Mouse (Mus musculus): ENCODE measurements around the gene Kcnma1. TPM values are rescaled to one million over a fixed set of nuclear protein-coding genes. Genes with fewer than 3 reads are reported as not detected.

Gene Kcnma1
- polyA plus RNA-seq, 1 experiment from 2014 or later, result 7.8 TPM

GRCm38 (mm10) chr14:23995831-23996230 is 18.5 kb downstream of the Kcnma1 start:
- 0 out of 2 replicates have a peak, but pooled peaks cover 1% of the 10 kb centered on the region for H3K27me3 ChIP-seq (replicated peaks; ENCODE audit: control insufficient read depth, insufficient read depth, low read length)
- ATAC-seq (ENCODE audit: low read depth), result no peak
- 88% methylated on average over 3 of the region's 3 CpGs for WGBS
- no peaks in the 10 kb centered on the region for H3K9me3 ChIP-seq (ENCODE audit: control insufficient read depth, low read length)
- H3K4me2 ChIP-seq (ENCODE audit: low read depth, low read length), result no peak overlapping the region
- H3K4me1 ChIP-seq (ENCODE audit: control insufficient read depth, insufficient read depth, low read length), result no peaks in the 10 kb centered on the region
- no peaks in the 10 kb centered on the region for H3K36me3 ChIP-seq (ENCODE audit: control insufficient read depth, insufficient read depth, low read length)
- H3K4me3 ChIP-seq (ENCODE audit: low read depth, low read length), result no peak overlapping the region
- no peak overlapping the region for H3K27ac ChIP-seq (replicated peaks; ENCODE audit: low read depth, low read length)
- H3K9ac ChIP-seq (ENCODE audit: low read depth, low read length), result no peak overlapping the region
- DNase-seq (ENCODE audit: low spot score), result no peak

DNA sequence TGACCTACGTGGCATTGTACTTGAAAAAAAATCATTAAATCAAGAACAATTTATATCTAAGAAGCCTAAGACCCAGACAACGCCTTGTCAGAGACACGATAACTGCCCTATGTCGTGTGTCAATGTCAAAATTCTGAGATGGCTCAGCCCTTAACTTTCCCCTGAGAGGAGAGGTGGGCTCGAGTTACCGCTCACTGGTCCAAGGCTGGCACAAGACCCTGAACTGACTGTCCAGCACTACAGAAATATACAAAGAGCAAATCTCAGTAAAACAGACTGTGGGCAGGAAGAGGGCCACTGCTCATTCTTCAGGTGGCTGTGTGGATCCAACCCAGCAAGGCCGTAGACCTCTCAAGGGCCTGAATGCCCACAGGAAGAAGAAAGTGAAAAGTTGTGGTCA is 23.4 kb downstream of the Kcnma1 start:
- H3K27ac ChIP-seq (replicated peaks; ENCODE audit: low read depth, low read length), result no peak overlapping the region
- no peak overlapping the region for H3K4me3 ChIP-seq (ENCODE audit: low read depth, low read length)
- DNase-seq (ENCODE audit: low spot score), result no peak
- no peaks in the 10 kb centered on the region for H3K9me3 ChIP-seq (ENCODE audit: control insufficient read depth, low read length)
- H3K36me3 ChIP-seq (ENCODE audit: control insufficient read depth, insufficient read depth, low read length), result no peaks in the 10 kb centered on the region
- ATAC-seq (ENCODE audit: low read depth), result no peak
- no peak overlapping the region for H3K9ac ChIP-seq (ENCODE audit: low read depth, low read length)
- WGBS, result 72% methylated on average over 7 of the region's 7 CpGs
- H3K4me1 ChIP-seq (ENCODE audit: control insufficient read depth, insufficient read depth, low read length), result no peaks in the 10 kb centered on the region
- no peak overlapping the region for H3K4me2 ChIP-seq (ENCODE audit: low read depth, low read length)
- H3K27me3 ChIP-seq (replicated peaks; ENCODE audit: control insufficient read depth, insufficient read depth, low read length), result no peaks in the 10 kb centered on the region

DNA sequence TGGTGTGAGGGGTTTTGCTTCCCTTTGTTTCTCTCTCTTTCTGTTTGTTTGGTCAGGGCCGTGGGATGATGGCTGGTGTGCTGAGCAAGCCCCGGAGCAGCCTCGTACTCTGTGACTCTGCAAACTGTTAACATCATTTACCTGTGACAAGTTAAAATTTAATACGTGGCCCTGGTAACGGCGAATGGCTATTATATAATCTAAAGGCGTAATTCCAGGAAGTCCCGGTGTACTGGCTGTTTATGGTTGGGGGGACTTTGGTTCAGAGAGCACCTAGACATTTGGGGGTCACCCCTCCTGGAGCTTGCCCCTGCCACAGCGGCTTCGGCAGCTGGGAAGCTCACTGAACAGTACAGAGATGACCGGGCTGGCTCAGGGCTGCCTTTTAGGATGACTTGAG is 24.6 kb downstream of the Kcnma1 start:
- Histone ChIP-seq H3K36me3 (ENCODE audit: control insufficient read depth, insufficient read depth, low read length) (no peaks in the 10 kb centered on the region), H3K4me1 (ENCODE audit: control insufficient read depth, insufficient read depth, low read length) (no peaks in the 10 kb centered on the region), H3K4me2 (ENCODE audit: low read depth, low read length) (no peak overlapping the region), H3K9me3 (ENCODE audit: control insufficient read depth, low read length) (no peaks in the 10 kb centered on the region), H3K9ac (ENCODE audit: low read depth, low read length) (no peak overlapping the region), H3K27me3 (replicated peaks; ENCODE audit: control insufficient read depth, insufficient read depth, low read length) (no peaks in the 10 kb centered on the region), H3K4me3 (ENCODE audit: low read depth, low read length) (no peak overlapping the region), H3K27ac (replicated peaks; ENCODE audit: low read depth, low read length) (no peak overlapping the region)
- DNase-seq (ENCODE audit: low spot score) (no peak), ATAC-seq (ENCODE audit: low read depth) (no peak)
- 75% methylated on average over 11 of the region's 11 CpGs for WGBS

DNA sequence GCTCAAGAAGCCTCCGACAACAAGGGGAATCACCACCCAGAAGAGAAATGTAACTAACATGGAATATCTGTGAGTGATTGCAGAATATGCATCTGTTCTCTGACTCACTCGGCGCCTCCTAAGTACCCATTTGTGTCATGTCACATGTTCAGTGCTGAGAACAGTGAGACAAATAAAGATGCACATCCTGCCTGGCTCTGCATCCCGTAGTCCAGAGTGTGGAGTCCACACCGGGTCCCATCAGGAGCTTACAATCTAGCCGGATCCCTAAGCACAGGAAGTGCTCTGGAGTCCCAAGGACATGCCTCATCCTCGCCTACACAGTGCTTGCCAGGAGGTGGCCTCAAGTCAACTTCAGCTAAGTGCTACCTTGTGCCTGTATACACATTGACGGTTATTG is 32.1 kb downstream of the Kcnma1 start:
- WGBS, result 89% methylated on average over 8 of the region's 8 CpGs
- Histone ChIP-seq H3K4me2 (ENCODE audit: low read depth, low read length) (no peak overlapping the region), H3K27ac (replicated peaks; ENCODE audit: low read depth, low read length) (no peak overlapping the region), H3K9me3 (ENCODE audit: control insufficient read depth, low read length) (no peaks in the 10 kb centered on the region), H3K4me3 (ENCODE audit: low read depth, low read length) (no peak overlapping the region), H3K27me3 (replicated peaks; ENCODE audit: control insufficient read depth, insufficient read depth, low read length) (no peaks in the 10 kb centered on the region), H3K36me3 (ENCODE audit: control insufficient read depth, insufficient read depth, low read length) (no peaks in the 10 kb centered on the region), H3K9ac (ENCODE audit: low read depth, low read length) (no peak overlapping the region), H3K4me1 (ENCODE audit: control insufficient read depth, insufficient read depth, low read length) (no peaks in the 10 kb centered on the region)
- DNase-seq (ENCODE audit: low spot score) (no peak), ATAC-seq (ENCODE audit: low read depth) (no peak)

DNA sequence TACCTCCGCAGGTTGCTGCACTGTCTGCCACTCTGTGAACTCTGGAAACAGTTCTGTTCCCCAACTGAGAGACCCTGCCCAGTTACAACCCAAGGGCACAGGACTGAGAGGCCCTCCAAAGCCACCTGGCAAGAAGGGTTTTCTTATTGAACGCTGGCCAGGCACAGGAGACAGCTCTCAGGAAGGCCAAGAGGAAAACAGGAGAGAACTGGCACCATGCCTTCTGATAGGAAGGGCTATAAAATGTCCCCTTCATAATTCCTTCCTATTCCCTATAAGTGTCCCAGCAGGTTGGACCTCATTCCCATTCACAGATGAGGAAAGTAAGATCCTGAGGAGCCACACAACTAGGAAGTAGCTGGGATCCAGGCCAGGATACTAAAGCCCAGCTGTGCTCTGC is 39.6 kb downstream of the Kcnma1 start:
- DNase-seq (ENCODE audit: low spot score), result no peak
- ATAC-seq (ENCODE audit: low read depth), result no peak
- 74% methylated on average over 2 of the region's 2 CpGs for WGBS
- Histone ChIP-seq H3K4me2 (ENCODE audit: low read depth, low read length) (no peak overlapping the region), H3K27me3 (replicated peaks; ENCODE audit: control insufficient read depth, insufficient read depth, low read length) (no peaks in the 10 kb centered on the region), H3K36me3 (ENCODE audit: control insufficient read depth, insufficient read depth, low read length) (no peaks in the 10 kb centered on the region), H3K9me3 (ENCODE audit: control insufficient read depth, low read length) (no peaks in the 10 kb centered on the region), H3K4me1 (ENCODE audit: control insufficient read depth, insufficient read depth, low read length) (no peaks in the 10 kb centered on the region), H3K27ac (replicated peaks; ENCODE audit: low read depth, low read length) (no peak overlapping the region), H3K4me3 (ENCODE audit: low read depth, low read length) (no peak overlapping the region), H3K9ac (ENCODE audit: low read depth, low read length) (no peak overlapping the region)

- Histone ChIP-seq H3K9me3 (ENCODE audit: control insufficient read depth, low read length) (no peaks in the 10 kb centered on the region), H3K36me3 (ENCODE audit: control insufficient read depth, insufficient read depth, low read length) (no peaks in the 10 kb centered on the region), H3K4me1 (ENCODE audit: control insufficient read depth, insufficient read depth, low read length) (no peaks in the 10 kb centered on the region), H3K9ac (ENCODE audit: low read depth, low read length) (no peak overlapping the region), H3K4me3 (ENCODE audit: low read depth, low read length) (no peak overlapping the region), H3K27me3 (replicated peaks; ENCODE audit: control insufficient read depth, insufficient read depth, low read length) (no peaks in the 10 kb centered on the region), H3K27ac (replicated peaks; ENCODE audit: low read depth, low read length) (no peak overlapping the region), H3K4me2 (ENCODE audit: low read depth, low read length) (no peak overlapping the region)
- ATAC-seq (ENCODE audit: low read depth) (no peak), DNase-seq (ENCODE audit: low spot score) (no peak)
- 73% methylated on average over 8 of the region's 8 CpGs for WGBS
Observed at GRCm38 (mm10) chr14:23966471-23966870, 47.8 kb downstream of the Kcnma1 start.

DNA sequence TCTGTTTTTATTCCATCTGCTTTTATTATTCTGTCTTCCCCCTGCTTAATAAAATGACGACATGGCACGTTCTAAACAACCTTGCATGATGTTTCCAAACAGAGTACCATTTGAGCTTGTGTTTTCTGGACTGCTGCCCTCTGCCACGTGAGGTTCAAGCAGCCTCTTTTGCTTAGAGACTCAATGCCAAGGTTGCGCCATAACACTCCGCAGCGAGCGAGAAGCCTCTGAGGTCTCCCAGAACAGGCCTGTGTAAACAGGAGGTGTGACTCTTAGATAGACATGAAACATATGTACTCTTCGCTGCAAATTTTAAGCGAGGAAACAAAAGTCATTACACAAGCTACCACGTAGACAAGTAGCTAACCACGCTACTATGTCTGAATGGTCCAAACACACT is 55.2 kb downstream of the Kcnma1 start:
- 80% methylated on average over 11 of the region's 11 CpGs for WGBS
- DNase-seq (ENCODE audit: low spot score) (no peak), ATAC-seq (ENCODE audit: low read depth) (no peak)
- H3K4me3 ChIP-seq (ENCODE audit: low read depth, low read length), result no peak overlapping the region
- no peaks in the 10 kb centered on the region for H3K9me3 ChIP-seq (ENCODE audit: control insufficient read depth, low read length)
- no peak overlapping the region for H3K27ac ChIP-seq (replicated peaks; ENCODE audit: low read depth, low read length)
- H3K27me3 ChIP-seq (replicated peaks; ENCODE audit: control insufficient read depth, insufficient read depth, low read length), result no peaks in the 10 kb centered on the region
- no peak overlapping the region for H3K9ac ChIP-seq (ENCODE audit: low read depth, low read length)
- no peak overlapping the region for H3K4me2 ChIP-seq (ENCODE audit: low read depth, low read length)
- H3K4me1 ChIP-seq (ENCODE audit: control insufficient read depth, insufficient read depth, low read length), result no peaks in the 10 kb centered on the region
- no peaks in the 10 kb centered on the region for H3K36me3 ChIP-seq (ENCODE audit: control insufficient read depth, insufficient read depth, low read length)

GRCm38 (mm10) chr14:23957270-23957669 is 57.0 kb downstream of the Kcnma1 start:
- Histone ChIP-seq H3K4me1 (ENCODE audit: control insufficient read depth, insufficient read depth, low read length) (no peaks in the 10 kb centered on the region), H3K4me3 (ENCODE audit: low read depth, low read length) (no peak overlapping the region), H3K36me3 (ENCODE audit: control insufficient read depth, insufficient read depth, low read length) (no peaks in the 10 kb centered on the region), H3K9ac (ENCODE audit: low read depth, low read length) (no peak overlapping the region), H3K9me3 (ENCODE audit: control insufficient read depth, low read length) (no peaks in the 10 kb centered on the region), H3K4me2 (ENCODE audit: low read depth, low read length) (no peak overlapping the region), H3K27me3 (replicated peaks; ENCODE audit: control insufficient read depth, insufficient read depth, low read length) (no peaks in the 10 kb centered on the region), H3K27ac (replicated peaks; ENCODE audit: low read depth, low read length) (no peak overlapping the region)
- WGBS, result 74% methylated on average over 4 of the region's 4 CpGs
- no peak for ATAC-seq (ENCODE audit: low read depth)
- no peak for DNase-seq (ENCODE audit: low spot score)

GRCm38 (mm10) chr14:23943876-23944275 is 70.4 kb downstream of the Kcnma1 start:
- Histone ChIP-seq H3K4me1 (ENCODE audit: control insufficient read depth, insufficient read depth, low read length) (no peaks in the 10 kb centered on the region), H3K9me3 (ENCODE audit: control insufficient read depth, low read length) (no peaks in the 10 kb centered on the region), H3K36me3 (ENCODE audit: control insufficient read depth, insufficient read depth, low read length) (no peaks in the 10 kb centered on the region), H3K9ac (ENCODE audit: low read depth, low read length) (no peak overlapping the region), H3K4me3 (ENCODE audit: low read depth, low read length) (no peak overlapping the region), H3K27me3 (replicated peaks; ENCODE audit: control insufficient read depth, insufficient read depth, low read length) (no peaks in the 10 kb centered on the region), H3K4me2 (ENCODE audit: low read depth, low read length) (no peak overlapping the region), H3K27ac (replicated peaks; ENCODE audit: low read depth, low read length) (no peak overlapping the region)
- DNase-seq (ENCODE audit: low spot score), result no peak
- ATAC-seq (ENCODE audit: low read depth), result no peak
- 52% methylated on average over 2 of the region's 2 CpGs for WGBS
